Mouse (Mus musculus): ENCODE results near the gene Olfr1255.

Gene Olfr1255

DNA sequence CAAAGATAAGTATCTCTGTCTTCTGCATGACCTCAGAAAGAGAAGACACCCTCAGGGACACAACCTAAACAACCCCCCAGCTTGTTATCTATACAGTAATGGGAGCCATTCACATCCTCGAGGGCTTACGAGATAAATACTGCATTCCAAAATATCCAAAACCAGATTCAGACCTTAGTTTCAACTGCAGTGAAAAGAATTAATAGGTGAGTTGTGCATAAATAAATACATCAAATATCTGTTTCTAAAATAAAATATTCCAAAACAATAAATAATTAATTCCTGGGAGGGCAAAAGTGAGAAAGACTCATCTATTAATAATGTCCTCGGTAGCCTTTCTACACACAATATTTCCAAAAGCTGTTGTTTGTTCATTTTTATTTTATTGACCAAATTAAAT lies at the start of gene Olfr1255:
Gene Olfr1255, plus strand, starts transcription at position 301 of the 400 bp plus-strand sequence.
- in situ Hi-C loops (cut with MboI; ENCODE audit: low sequenced_read_pairs) = no loop called here

DNA sequence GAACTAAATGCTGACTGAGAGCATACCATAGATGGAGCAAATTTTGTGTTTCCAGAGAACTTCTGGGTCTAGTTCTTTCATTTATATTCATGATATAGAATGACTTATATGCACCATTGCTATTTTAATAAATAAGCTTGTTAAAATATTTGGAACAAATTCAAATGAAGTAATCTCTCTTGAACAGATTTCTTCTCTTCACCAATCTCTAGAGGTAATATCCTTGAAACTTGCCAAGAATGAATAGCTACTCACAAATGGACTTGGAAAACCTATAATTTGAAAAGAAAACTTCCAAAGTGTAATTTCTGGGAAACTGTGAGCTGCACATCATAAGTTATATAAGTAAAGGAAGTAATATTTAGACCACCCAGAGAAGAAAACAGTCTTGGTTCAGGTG lies 18.3 kb upstream of the Olfr1255 start, which contains the start of gene Olfr1254:
Gene Olfr1254, minus strand, starts transcription at position 101 of the 400 bp plus-strand sequence.
- in situ Hi-C loops (cut with MboI; ENCODE audit: low sequenced_read_pairs) = no loop called here

DNA sequence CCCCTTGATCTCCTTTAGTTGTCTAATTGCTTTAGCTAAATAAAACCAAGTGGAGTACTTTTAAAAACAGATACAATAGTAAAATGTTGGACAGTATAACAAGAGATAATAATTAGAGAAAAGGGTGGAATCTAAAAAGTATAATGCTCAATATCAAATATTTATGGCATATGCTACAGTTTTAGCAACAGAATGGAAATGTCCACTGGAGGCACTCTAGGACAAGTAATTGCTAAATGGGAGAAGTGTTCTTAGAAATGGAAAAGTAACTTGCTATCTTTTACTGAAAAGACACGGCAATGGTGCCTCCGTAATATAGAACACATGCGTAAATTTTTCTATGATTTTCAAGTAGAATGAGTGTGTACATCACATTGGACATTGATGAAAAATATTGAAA lies 12.3 kb upstream of the Olfr1255 start:
- in situ Hi-C loops (cut with MboI; ENCODE audit: low sequenced_read_pairs) = no loop called here

DNA sequence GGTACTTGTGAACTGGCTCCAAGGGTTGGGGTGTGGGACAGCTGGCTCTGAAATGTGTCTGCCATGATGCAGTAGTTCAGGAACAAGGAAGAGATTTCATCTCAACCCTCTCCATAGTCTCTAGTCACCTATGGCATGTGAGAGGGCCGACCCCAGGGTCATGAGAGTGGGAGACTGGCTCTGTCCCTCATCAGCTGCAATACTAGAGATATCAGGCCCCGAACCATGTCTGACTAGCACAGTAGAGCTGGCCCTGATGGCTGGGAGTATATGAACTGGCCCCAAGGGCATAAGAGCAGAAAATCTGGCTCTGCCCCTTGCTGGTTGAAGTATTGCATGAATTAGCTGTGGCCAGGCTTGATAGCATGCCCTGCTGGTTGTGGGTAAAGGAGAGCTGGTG lies 1.1 kb upstream of the Olfr1255 start:
- in situ Hi-C loops (cut with MboI; ENCODE audit: low sequenced_read_pairs) = no loop called here

DNA sequence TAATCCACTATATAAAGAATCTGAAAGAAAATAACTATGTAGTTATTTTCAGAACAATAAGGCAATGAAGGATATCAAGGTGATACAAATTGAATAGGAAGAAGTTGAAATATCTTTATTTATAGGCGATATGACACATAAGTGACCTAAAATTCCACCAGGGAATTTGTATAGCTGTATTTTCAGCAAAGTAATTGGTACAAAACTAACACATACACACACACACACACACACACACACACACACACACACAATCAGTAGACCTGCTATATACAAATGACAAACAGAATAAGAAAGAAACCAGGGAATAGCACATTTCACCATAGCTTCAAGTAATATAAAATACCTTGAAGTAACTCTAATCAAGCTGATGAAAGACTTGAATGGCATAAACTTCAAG lies 8.4 kb downstream of the Olfr1255 start:
- in situ Hi-C loops (cut with MboI; ENCODE audit: low sequenced_read_pairs) = no loop called here

DNA sequence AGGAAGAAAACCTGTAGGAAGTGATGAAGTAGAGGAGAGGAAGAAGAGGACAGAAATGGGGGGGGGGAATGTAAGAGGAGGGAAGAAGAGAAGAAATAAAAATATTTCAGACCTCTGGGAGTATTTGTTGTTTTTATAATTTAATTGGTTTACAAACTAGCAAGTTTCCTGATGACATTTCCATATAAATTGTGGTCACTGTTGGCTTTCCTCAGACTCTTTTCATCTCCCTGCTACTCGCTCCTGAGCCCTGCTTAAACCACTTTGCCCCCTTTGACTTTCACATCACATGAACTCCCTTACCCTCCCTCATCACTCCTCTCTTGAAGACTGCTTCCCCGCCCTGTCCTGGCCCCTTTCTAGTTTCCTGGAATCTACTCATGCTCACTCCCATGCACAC lies 29.6 kb downstream of the Olfr1255 start, which contains the start of gene Olfr1256:
Gene Olfr1256, minus strand, starts transcription at position 101 of the 400 bp plus-strand sequence.
- in situ Hi-C loops (cut with MboI; ENCODE audit: low sequenced_read_pairs) = no loop called here

DNA sequence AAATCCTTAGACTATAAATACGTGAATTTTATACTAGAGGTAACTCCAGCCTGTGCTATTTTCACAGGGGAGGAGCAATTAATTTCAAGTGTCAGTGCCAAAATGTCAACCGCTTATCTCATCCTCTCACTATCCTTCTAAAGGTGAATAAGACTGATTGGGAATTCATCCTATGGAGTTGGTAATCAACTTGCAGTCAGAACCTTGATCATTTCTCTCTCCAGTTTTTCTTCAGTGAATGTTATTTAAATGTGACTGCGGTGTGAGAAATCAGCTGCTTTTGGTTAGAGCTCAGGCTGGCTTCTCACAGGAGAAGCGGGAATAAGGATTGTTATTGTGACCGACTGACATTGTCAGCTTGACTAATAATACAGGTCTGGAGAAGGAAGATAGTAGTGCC lies 36.3 kb downstream of the Olfr1255 start, which contains the start of gene Olfr48:
Gene Olfr48, minus strand, starts transcription at position 101 of the 400 bp plus-strand sequence.
- in situ Hi-C loops (cut with MboI; ENCODE audit: low sequenced_read_pairs) = no loop called here

DNA sequence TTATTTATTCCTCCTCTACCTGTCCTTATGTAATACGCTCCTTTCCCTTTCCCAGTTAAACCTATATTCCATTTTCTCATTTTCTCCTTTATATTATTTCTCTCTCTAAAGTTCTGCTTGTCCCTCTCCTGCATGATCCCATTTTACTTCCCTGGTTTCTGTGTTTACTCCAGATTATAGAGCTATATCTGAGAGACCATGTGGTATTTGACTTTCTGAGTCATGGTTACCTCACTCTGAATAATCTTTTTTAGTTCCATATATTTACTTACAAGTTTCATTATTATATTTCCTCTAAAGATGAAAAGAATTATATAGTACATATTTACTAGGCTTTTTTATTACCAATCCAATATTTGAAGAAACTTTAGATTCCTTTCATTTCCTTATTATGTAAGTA lies 37.4 kb downstream of the Olfr1255 start:
- in situ Hi-C loops (cut with MboI; ENCODE audit: low sequenced_read_pairs) = no loop called here
